Mouse (Mus musculus): ENCODE measurements around the gene Actr2. TPM values are rescaled to one million over a fixed set of nuclear protein-coding genes. Genes with fewer than 3 reads are reported as not detected.

Actr2 gene
- polyA plus RNA-seq, 1 experiment from 2014 or later, result 67.3 TPM

- no peak overlapping the region for H3K27ac ChIP-seq (replicated peaks; ENCODE audit: low read depth, low read length)
- H3K4me1 ChIP-seq (ENCODE audit: control insufficient read depth, insufficient read depth, low read length), result 0 out of 2 replicates have a peak, but pooled peaks cover 4% of the 10 kb centered on the region
- WGBS, result 76% methylated on average over 3 of the region's 3 CpGs
- H3K4me3 ChIP-seq (ENCODE audit: low read depth, low read length), result no peak overlapping the region
- H3K9me3 ChIP-seq (ENCODE audit: control insufficient read depth, low read length), result no peaks in the 10 kb centered on the region
- H3K27me3 ChIP-seq (replicated peaks; ENCODE audit: control insufficient read depth, insufficient read depth, low read length), result no peaks in the 10 kb centered on the region
- H3K4me2 ChIP-seq (ENCODE audit: low read depth, low read length), result no peak overlapping the region
- H3K9ac ChIP-seq (ENCODE audit: low read depth, low read length), result no peak overlapping the region
- ATAC-seq (ENCODE audit: low read depth) (no peak), DNase-seq (ENCODE audit: low spot score) (no peak)
- H3K36me3 ChIP-seq (ENCODE audit: control insufficient read depth, insufficient read depth, low read length), result peaks cover 3% of the 10 kb centered on the region; the same call in 1 of the 2 replicates
These were observed 5.8 kb downstream of the Actr2 start for GRCm38 (mm10) chr11:20106946-20107345.

DNA sequence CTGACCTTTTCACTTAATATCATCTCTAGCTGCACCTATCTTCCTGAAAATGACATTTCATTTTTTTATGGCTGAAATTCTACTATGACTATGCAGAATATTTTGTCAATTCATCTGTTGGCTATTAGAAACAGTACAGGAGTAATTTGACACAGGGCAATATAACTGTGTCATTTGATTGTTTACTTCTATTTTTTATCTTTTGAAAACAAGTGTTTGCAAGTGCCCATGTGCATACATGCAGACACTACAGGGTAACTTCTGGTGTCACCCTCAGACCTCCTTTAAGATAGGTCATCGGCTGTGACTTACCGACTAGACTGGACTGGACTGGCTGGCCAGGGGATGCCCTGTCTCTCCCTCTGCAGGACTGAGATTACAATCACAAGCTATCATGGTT, 8.8 kb downstream of the Actr2 start:
- H3K27me3 ChIP-seq (replicated peaks; ENCODE audit: control insufficient read depth, insufficient read depth, low read length), result no peaks in the 10 kb centered on the region
- WGBS, result 96% methylated on average over 2 of the region's 2 CpGs
- no peaks in the 10 kb centered on the region for H3K9me3 ChIP-seq (ENCODE audit: control insufficient read depth, low read length)
- no peak overlapping the region for H3K4me2 ChIP-seq (ENCODE audit: low read depth, low read length)
- H3K4me3 ChIP-seq (ENCODE audit: low read depth, low read length), result no peak overlapping the region
- no peak overlapping the region for H3K9ac ChIP-seq (ENCODE audit: low read depth, low read length)
- peaks cover 13% of the 10 kb centered on the region for H3K36me3 ChIP-seq (ENCODE audit: control insufficient read depth, insufficient read depth, low read length)
- ATAC-seq (ENCODE audit: low read depth) (no peak), DNase-seq (ENCODE audit: low spot score) (no peak)
- H3K27ac ChIP-seq (replicated peaks; ENCODE audit: low read depth, low read length), result no peak overlapping the region
- H3K4me1 ChIP-seq (ENCODE audit: control insufficient read depth, insufficient read depth, low read length), result no peaks in the 10 kb centered on the region

DNA sequence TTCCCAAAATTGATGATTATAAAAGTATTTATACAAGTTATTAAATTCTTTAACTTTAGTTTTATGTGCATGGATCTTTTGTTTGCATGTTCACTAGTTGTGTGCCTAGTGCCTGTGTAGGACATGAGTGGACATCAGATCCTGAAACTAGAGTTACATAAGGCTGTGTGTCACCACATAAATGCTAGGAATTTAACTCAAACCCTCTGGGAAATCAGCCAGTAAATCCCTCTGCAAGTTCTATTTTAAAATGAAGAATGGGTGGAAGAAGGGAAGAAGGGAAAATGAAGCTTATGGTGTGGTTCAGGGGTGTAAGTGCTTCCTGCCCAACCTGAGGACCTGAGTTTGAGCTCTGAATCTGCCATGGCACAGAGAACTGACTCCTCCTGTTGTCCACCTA, 26.4 kb downstream of the Actr2 start:
- no peak for ATAC-seq (ENCODE audit: low read depth)
- no peak for DNase-seq (ENCODE audit: low spot score)
- no peaks in the 10 kb centered on the region for H3K27me3 ChIP-seq (replicated peaks; ENCODE audit: control insufficient read depth, insufficient read depth, low read length)
- no peak overlapping the region for H3K27ac ChIP-seq (replicated peaks; ENCODE audit: low read depth, low read length)
- H3K9me3 ChIP-seq (ENCODE audit: control insufficient read depth, low read length), result no peaks in the 10 kb centered on the region
- no peaks in the 10 kb centered on the region for H3K4me1 ChIP-seq (ENCODE audit: control insufficient read depth, insufficient read depth, low read length)
- H3K4me2 ChIP-seq (ENCODE audit: low read depth, low read length), result no peak overlapping the region
- H3K9ac ChIP-seq (ENCODE audit: low read depth, low read length), result no peak overlapping the region
- H3K4me3 ChIP-seq (ENCODE audit: low read depth, low read length), result no peak overlapping the region
- H3K36me3 ChIP-seq (ENCODE audit: control insufficient read depth, insufficient read depth, low read length), result peaks cover 71% of the 10 kb centered on the region

GRCm38 (mm10) chr11:20085635-20086034, 27.1 kb downstream of the Actr2 start:
- no peak overlapping the region for H3K9ac ChIP-seq (ENCODE audit: low read depth, low read length)
- H3K4me3 ChIP-seq (ENCODE audit: low read depth, low read length), result no peak overlapping the region
- WGBS, result 89% methylated on average over 2 of the region's 2 CpGs
- ATAC-seq (ENCODE audit: low read depth) (no peak), DNase-seq (ENCODE audit: low spot score) (no peak)
- H3K9me3 ChIP-seq (ENCODE audit: control insufficient read depth, low read length), result no peaks in the 10 kb centered on the region
- H3K4me2 ChIP-seq (ENCODE audit: low read depth, low read length), result no peak overlapping the region
- H3K27me3 ChIP-seq (replicated peaks; ENCODE audit: control insufficient read depth, insufficient read depth, low read length), result no peaks in the 10 kb centered on the region
- H3K4me1 ChIP-seq (ENCODE audit: control insufficient read depth, insufficient read depth, low read length), result no peaks in the 10 kb centered on the region
- H3K36me3 ChIP-seq (ENCODE audit: control insufficient read depth, insufficient read depth, low read length), result peaks cover 70% of the 10 kb centered on the region
- H3K27ac ChIP-seq (replicated peaks; ENCODE audit: low read depth, low read length), result no peak overlapping the region

GRCm38 (mm10) chr11:20075415-20075814, 37.3 kb downstream of the Actr2 start:
- no peak overlapping the region for H3K4me3 ChIP-seq (ENCODE audit: low read depth, low read length)
- H3K27me3 ChIP-seq (replicated peaks; ENCODE audit: control insufficient read depth, insufficient read depth, low read length), result no peaks in the 10 kb centered on the region
- no peaks in the 10 kb centered on the region for H3K4me1 ChIP-seq (ENCODE audit: control insufficient read depth, insufficient read depth, low read length)
- no peak overlapping the region for H3K9ac ChIP-seq (ENCODE audit: low read depth, low read length)
- no peak for DNase-seq (ENCODE audit: low spot score)
- peaks cover 71% of the 10 kb centered on the region for H3K36me3 ChIP-seq (ENCODE audit: control insufficient read depth, insufficient read depth, low read length)
- no peaks in the 10 kb centered on the region for H3K9me3 ChIP-seq (ENCODE audit: control insufficient read depth, low read length)
- no peak overlapping the region for H3K27ac ChIP-seq (replicated peaks; ENCODE audit: low read depth, low read length)
- H3K4me2 ChIP-seq (ENCODE audit: low read depth, low read length), result no peak overlapping the region
- ATAC-seq (ENCODE audit: low read depth), result no peak
- WGBS, result 84% methylated on average over 1 of the region's 1 CpGs

GRCm38 (mm10) chr11:20072826-20073225, 39.9 kb downstream of the Actr2 start:
- no peak for DNase-seq (ENCODE audit: low spot score)
- Histone ChIP-seq H3K4me1 (ENCODE audit: control insufficient read depth, insufficient read depth, low read length) (no peaks in the 10 kb centered on the region), H3K4me2 (ENCODE audit: low read depth, low read length) (no peak overlapping the region), H3K9me3 (ENCODE audit: control insufficient read depth, low read length) (no peaks in the 10 kb centered on the region), H3K4me3 (ENCODE audit: low read depth, low read length) (no peak overlapping the region), H3K9ac (ENCODE audit: low read depth, low read length) (no peak overlapping the region), H3K27ac (replicated peaks; ENCODE audit: low read depth, low read length) (no peak overlapping the region), H3K27me3 (replicated peaks; ENCODE audit: control insufficient read depth, insufficient read depth, low read length) (no peaks in the 10 kb centered on the region), H3K36me3 (ENCODE audit: control insufficient read depth, insufficient read depth, low read length) (peaks cover 67% of the 10 kb centered on the region)
- WGBS, result 93% methylated on average over 5 of the region's 5 CpGs
- ATAC-seq (ENCODE audit: low read depth), result no peak

DNA sequence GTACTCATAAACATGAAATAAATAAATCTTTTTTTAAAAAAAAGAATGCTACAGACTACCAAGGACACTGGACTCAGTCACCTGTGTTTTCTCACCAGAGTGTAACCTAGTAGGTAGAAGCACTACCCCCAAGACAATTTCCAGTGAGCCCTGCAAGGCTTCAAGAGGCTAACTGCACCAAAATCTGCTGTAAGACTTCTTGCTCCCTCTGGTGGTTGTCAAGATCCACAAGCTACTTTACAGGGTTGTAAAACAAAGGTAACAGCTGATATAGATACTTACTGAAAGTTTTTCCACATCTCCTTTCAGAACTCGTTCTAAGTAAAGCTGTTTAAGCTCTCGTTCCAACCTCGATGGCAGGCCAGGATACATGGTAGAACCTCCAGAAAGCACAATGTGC, 40.5 kb downstream of the Actr2 start:
- Histone ChIP-seq H3K27ac (replicated peaks; ENCODE audit: low read depth, low read length) (no peak overlapping the region), H3K4me2 (ENCODE audit: low read depth, low read length) (no peak overlapping the region), H3K9me3 (ENCODE audit: control insufficient read depth, low read length) (no peaks in the 10 kb centered on the region), H3K4me3 (ENCODE audit: low read depth, low read length) (no peak overlapping the region), H3K4me1 (ENCODE audit: control insufficient read depth, insufficient read depth, low read length) (no peaks in the 10 kb centered on the region), H3K9ac (ENCODE audit: low read depth, low read length) (no peak overlapping the region), H3K27me3 (replicated peaks; ENCODE audit: control insufficient read depth, insufficient read depth, low read length) (no peaks in the 10 kb centered on the region), H3K36me3 (ENCODE audit: control insufficient read depth, insufficient read depth, low read length) (peaks cover 61% of the 10 kb centered on the region)
- no peak for ATAC-seq (ENCODE audit: low read depth)
- DNase-seq (ENCODE audit: low spot score), result peak; percentile 86
- 69% methylated on average over 3 of the region's 3 CpGs for WGBS

DNA sequence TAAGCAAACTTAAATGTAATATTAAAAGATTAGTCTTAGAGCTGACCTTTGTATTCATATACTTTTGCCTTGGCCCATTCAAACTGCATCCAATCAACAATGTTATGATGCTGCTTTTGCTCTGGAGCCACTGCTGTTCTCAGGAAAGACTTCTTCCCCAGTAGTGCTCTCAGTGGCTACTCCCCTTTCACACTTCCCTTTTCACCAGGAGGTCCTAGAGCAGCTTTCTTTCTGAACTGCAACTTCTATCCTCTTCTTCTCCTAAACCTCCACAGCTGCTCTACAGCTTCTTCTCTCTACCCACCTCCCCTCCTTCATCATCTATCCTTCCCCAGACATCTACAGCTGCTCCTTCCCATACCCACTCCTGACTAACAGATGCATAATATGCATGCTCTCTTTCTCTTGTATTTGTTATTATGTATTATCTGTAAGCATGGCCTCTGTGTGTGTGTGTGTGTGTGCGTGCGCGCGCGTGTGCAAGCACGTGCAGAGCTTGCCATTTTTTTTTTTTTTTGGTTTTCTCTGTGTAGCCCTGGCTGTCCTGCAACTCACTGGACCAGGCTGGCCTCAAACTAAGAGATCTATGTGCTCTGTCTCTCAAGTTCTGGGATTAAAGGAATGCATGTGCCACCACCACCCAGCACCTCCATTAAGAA, 44.2 kb downstream of the Actr2 start:
- no peaks in the 10 kb centered on the region for H3K9me3 ChIP-seq (ENCODE audit: control insufficient read depth, low read length)
- H3K4me2 ChIP-seq (ENCODE audit: low read depth, low read length), result no peak overlapping the region
- no peak overlapping the region for H3K4me3 ChIP-seq (ENCODE audit: low read depth, low read length)
- H3K27ac ChIP-seq (replicated peaks; ENCODE audit: low read depth, low read length), result no peak overlapping the region
- peaks cover 71% of the 10 kb centered on the region for H3K36me3 ChIP-seq (ENCODE audit: control insufficient read depth, insufficient read depth, low read length)
- no peaks in the 10 kb centered on the region for H3K4me1 ChIP-seq (ENCODE audit: control insufficient read depth, insufficient read depth, low read length)
- H3K9ac ChIP-seq (ENCODE audit: low read depth, low read length), result no peak overlapping the region
- ATAC-seq (ENCODE audit: low read depth), result no peak
- WGBS, result 96% methylated on average over 6 of the region's 6 CpGs
- DNase-seq (ENCODE audit: low spot score), result no peak
- no peaks in the 10 kb centered on the region for H3K27me3 ChIP-seq (replicated peaks; ENCODE audit: control insufficient read depth, insufficient read depth, low read length)

DNA sequence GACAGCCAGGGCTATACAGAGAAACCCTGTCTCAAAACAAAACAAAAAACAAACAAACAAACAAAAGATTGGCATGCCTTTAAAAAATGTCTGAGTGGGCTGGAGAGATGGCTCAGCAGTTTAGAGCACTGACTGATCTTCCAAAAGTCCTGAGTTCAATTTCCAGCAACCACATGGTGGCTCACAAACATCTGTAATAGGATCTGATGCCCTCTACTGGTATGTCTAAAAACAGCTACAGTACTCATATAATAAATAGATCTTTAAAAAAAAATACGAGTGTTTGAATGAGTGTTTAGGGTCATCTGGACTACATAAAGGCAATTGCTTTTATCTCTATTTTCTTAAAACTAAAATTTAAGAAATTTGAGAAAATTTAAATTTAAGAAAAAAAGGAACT, 45.2 kb downstream of the Actr2 start:
- Histone ChIP-seq H3K27ac (replicated peaks; ENCODE audit: low read depth, low read length) (no peak overlapping the region), H3K4me2 (ENCODE audit: low read depth, low read length) (no peak overlapping the region), H3K9me3 (ENCODE audit: control insufficient read depth, low read length) (no peaks in the 10 kb centered on the region), H3K36me3 (ENCODE audit: control insufficient read depth, insufficient read depth, low read length) (peaks cover 70% of the 10 kb centered on the region), H3K27me3 (replicated peaks; ENCODE audit: control insufficient read depth, insufficient read depth, low read length) (no peaks in the 10 kb centered on the region), H3K4me1 (ENCODE audit: control insufficient read depth, insufficient read depth, low read length) (no peaks in the 10 kb centered on the region), H3K4me3 (ENCODE audit: low read depth, low read length) (no peak overlapping the region), H3K9ac (ENCODE audit: low read depth, low read length) (no peak overlapping the region)
- ATAC-seq (ENCODE audit: low read depth) (no peak), DNase-seq (ENCODE audit: low spot score) (peak; percentile 33)
- 63% methylated on average over 1 of the region's 1 CpGs for WGBS
